Mouse (Mus musculus) forebrain, embryonic 14.5 days (tissue): ENCODE data around the gene Btbd2. TPM values are rescaled to one million over a fixed set of nuclear protein-coding genes. Genes with fewer than 3 reads are reported as not detected.
"Not testable (repeated sequence)": the region's sequence is repeated elsewhere in the genome, so short reads cannot be mapped to it uniquely, and the experiment has no call there.

Experiments
- ATAC-seq: fragments of 200-750 bp; cut with Nextera tagmentation; 2 replicates; pipeline ENCODE4 v1.8.0; 2017; ENCODE audit warnings: mild to moderate bottlenecking, moderate library complexity
- DNase-seq: peaks from one replicate; pipeline ENCODE4 v3.0.0-alpha.2; 2015; ENCODE audit warnings: low spot score
- H3K27ac ChIP-seq: fragments of 300-500 bp; sonication (generic); 2 replicates; pipeline ENCODE4 v1.5.1; 2014; ENCODE audit warnings: low read depth, mild to moderate bottlenecking, control low read depth, low read length, moderate library complexity
- H3K27me3 ChIP-seq: fragments of 300-500 bp; sonication (generic); replicated peaks from 2 replicates; pipeline ENCODE4 v1.6.1; 2014; ENCODE audit warnings: low read length, control low read depth, mixed read lengths; ENCODE audit not compliant: control insufficient read depth, insufficient read depth
- H3K36me3 ChIP-seq: fragments of 300-500 bp; sonication (generic); 2 replicates; pipeline ENCODE4 v1.6.1; 2014; ENCODE audit warnings: low read length, control low read depth; ENCODE audit not compliant: control insufficient read depth, insufficient read depth
- H3K4me1 ChIP-seq: fragments of 300-500 bp; sonication (generic); 2 replicates; pipeline ENCODE4 v1.6.1; 2014; ENCODE audit warnings: antibody characterized with exemption, low read length, control low read depth; ENCODE audit not compliant: control insufficient read depth, insufficient read depth
- H3K4me2 ChIP-seq: fragments of 300-500 bp; sonication (generic); 2 replicates; pipeline ENCODE4 v1.6.1; 2014; ENCODE audit warnings: mild to moderate bottlenecking, control low read depth, low read length
- H3K4me3 ChIP-seq: fragments of 300-500 bp; sonication (generic); 2 replicates; pipeline ENCODE4 v1.5.1; 2014; ENCODE audit warnings: low read depth, low read length, control low read depth
- H3K9ac ChIP-seq: fragments of 300-500 bp; sonication (generic); 2 replicates; pipeline ENCODE4 v1.6.1; 2014; ENCODE audit warnings: mild to moderate bottlenecking, low read length, control low read depth, moderate library complexity
- H3K9me3 ChIP-seq: fragments of 300-500 bp; sonication (generic); replicated peaks from 2 replicates; pipeline ENCODE4 v1.6.1; 2016; ENCODE audit warnings: low read length, control low read depth, mixed read lengths; ENCODE audit not compliant: control insufficient read depth
- WGBS: fragments of 180-500 bp; shearing (Covaris S2); extraction: QIAGEN DNeasy Blood & Tissue Kit; methylation state at CpG from one replicate; pipeline ENCODE4 v1.1.7; 2014; 5-methylcytosine and 5-hydroxymethylcytosine counted together
- polyA plus RNA-seq: library from polyadenylated mRNA; unstranded; fragments of >200 nt; fragmentation: Nextera tagmentation; extraction: Ambion mirVana; gene quantifications from 2 replicates; pipeline ENCODE4 v1.2.1, GENCODE M21; 2014

The Btbd2 gene
- polyA plus RNA-seq, 1 experiment from 2014 or later, result 42.6 TPM

DNA sequence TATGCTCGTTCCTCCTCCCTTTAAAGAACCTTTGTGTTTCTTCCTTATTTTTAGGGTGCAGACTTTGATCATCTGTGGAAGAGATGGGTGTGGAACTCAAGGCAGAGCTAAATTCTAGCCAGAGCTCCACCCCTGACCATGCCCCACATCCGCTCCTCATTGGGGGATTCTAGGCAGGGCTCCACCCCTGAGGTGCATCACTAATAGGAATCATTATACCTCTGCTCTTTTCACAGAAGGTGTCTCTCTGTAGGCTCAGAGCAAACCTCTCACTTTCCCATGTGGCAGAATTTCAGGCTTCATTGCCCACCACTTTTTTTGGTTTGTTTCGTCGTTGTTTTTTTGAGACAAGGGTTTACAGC, 2.0 kb upstream of the Btbd2 start:
- DNase-seq (no peak), ATAC-seq (no peak)
- Histone ChIP-seq H3K4me3 (no peak overlapping the region), H3K4me2 (no peak overlapping the region), H3K27me3 (no peaks in the 10 kb centered on the region), H3K4me1 (peaks cover 8% of the 10 kb centered on the region), H3K9ac (no peak overlapping the region), H3K36me3 (no peaks in the 10 kb centered on the region), H3K27ac (no peak overlapping the region), H3K9me3 (no peaks in the 10 kb centered on the region)
- WGBS, result 78% methylated on average over 4 of the region's 4 CpGs

- Histone ChIP-seq H3K4me2 (no peak overlapping the region), H3K27ac (no peak overlapping the region), H3K4me1 (peaks cover 8% of the 10 kb centered on the region), H3K27me3 (no peaks in the 10 kb centered on the region), H3K9ac (no peak overlapping the region), H3K36me3 (no peaks in the 10 kb centered on the region), H3K9me3 (no peaks in the 10 kb centered on the region), H3K4me3 (no peak overlapping the region)
- no peak for DNase-seq
- ATAC-seq, result no peak
- WGBS, result 89% methylated on average over 14 of the region's 14 CpGs
These were observed 1.4 kb upstream of the Btbd2 start for GRCm38 (mm10) chr10:80658194-80658840.

DNA sequence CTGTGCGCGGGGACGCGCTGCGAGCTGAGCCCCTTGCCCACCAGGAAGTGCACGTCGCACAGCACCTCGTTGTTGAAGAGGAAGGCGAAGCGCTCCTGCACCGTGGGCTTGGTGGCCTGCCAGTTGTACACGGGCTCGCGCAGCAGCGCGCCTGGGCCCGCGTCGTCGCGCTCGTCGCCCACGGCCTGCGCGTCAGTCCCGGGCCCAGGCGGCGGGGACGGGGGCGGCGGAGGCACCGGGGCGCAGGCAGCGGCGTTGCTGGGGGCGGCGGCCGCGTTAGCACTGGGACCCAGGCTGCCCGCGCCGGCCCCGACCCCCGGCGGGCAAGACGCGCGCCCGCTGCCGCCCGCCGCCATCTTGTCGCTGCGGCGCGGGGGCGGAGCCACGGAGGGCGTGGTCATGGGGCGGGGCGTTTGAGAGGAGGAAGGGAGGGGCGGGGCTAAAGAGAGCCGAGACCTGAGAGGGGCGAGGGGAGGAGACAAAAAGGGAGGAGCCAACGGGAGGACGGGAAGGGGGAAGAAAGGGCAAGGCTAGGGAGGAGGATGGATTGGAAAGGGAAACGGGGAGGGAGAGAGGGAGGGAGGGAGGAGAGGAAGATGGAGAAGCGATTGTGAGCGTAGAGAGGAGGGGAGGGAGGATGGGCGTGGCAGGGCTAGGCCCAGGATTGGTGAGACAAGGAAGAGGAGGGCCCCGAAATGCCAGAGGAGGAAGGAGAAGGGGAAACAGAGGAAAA, 575 bp downstream of the Btbd2 start:
- Histone ChIP-seq H3K4me1 (peaks cover 8% of the 10 kb centered on the region), H3K36me3 (peaks cover 3% of the 10 kb centered on the region; the same call in 1 of the 2 replicates), H3K4me2 (peak overlapping the region; percentile 92), H3K9ac (peak overlapping the region; percentile 96), H3K27ac (peak overlapping the region; percentile 93), H3K4me3 (peak overlapping the region; percentile 90), H3K27me3 (no peaks in the 10 kb centered on the region), H3K9me3 (no peaks in the 10 kb centered on the region)
- peak; percentile 99 for DNase-seq
- under 1% methylated on average over 71 of the region's 72 CpGs for WGBS
- ATAC-seq, result peak; percentile 87

- WGBS, result 4% methylated on average over 10 of the region's 12 CpGs
- Histone ChIP-seq H3K4me1 (peaks cover 8% of the 10 kb centered on the region), H3K36me3 (peaks cover 3% of the 10 kb centered on the region; the same call in 1 of the 2 replicates), H3K27ac (peak overlapping the region; percentile 93), H3K4me3 (peak overlapping the region; percentile 90), H3K27me3 (no peaks in the 10 kb centered on the region), H3K9me3 (no peaks in the 10 kb centered on the region), H3K4me2 (peak overlapping the region; percentile 92), H3K9ac (peak overlapping the region; percentile 96)
- no peak for DNase-seq
- ATAC-seq, result peak; percentile 45
These were observed 1.3 kb downstream of the Btbd2 start for GRCm38 (mm10) chr10:80655406-80656129.

DNA sequence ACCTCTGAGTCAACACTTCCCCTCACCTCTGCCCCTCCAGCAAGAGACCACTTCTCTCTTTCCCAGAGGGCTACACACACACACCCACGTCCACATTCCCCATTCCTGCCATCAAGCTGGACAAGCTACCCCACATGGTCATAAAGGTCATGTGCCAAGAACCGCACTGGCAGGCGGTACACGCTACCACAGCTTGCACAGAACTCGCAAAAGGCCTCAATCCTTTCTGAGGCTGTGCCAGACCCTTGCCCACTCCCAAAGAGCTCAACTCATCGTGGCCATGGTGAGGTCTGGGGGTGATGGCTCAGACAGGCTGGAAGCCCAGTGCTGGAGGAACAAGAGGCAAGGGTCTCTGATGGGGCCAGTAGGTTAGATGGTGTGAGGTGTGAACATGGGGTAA, 2.0 kb downstream of the Btbd2 start:
- no peaks in the 10 kb centered on the region for H3K9me3 ChIP-seq
- H3K4me2 ChIP-seq, result peak overlapping the region; percentile 92
- peaks cover 8% of the 10 kb centered on the region for H3K4me1 ChIP-seq
- WGBS, result 89% methylated on average over 6 of the region's 6 CpGs
- H3K27ac ChIP-seq, result no peak overlapping the region
- peak overlapping the region; percentile 90; the same call in 1 of the 2 replicates for H3K4me3 ChIP-seq
- H3K36me3 ChIP-seq, result peaks cover 3% of the 10 kb centered on the region; the same call in 1 of the 2 replicates
- ATAC-seq (no peak), DNase-seq (no peak)
- H3K27me3 ChIP-seq, result no peaks in the 10 kb centered on the region
- peak overlapping the region; percentile 96; the same call in 1 of the 2 replicates for H3K9ac ChIP-seq

- Histone ChIP-seq H3K4me2 (no peak overlapping the region), H3K4me3 (no peak overlapping the region), H3K27ac (no peak overlapping the region), H3K9me3 (no peaks in the 10 kb centered on the region), H3K27me3 (no peaks in the 10 kb centered on the region), H3K36me3 (peaks cover 4% of the 10 kb centered on the region; the same call in 1 of the 2 replicates), H3K4me1 (peaks cover 8% of the 10 kb centered on the region), H3K9ac (0 out of 2 replicates have a peak overlapping the region, but pooled peaks have one; percentile 21)
- DNase-seq (no peak), ATAC-seq (no peak)
- 90% methylated on average over 6 of the region's 6 CpGs for WGBS
These were observed 3.6 kb downstream of the Btbd2 start for GRCm38 (mm10) chr10:80653156-80653720.

GRCm38 (mm10) chr10:80650392-80650791, 6.5 kb downstream of the Btbd2 start:
- WGBS, result 93% methylated on average over 10 of the region's 10 CpGs
- Histone ChIP-seq H3K27ac (no peak overlapping the region), H3K9ac (no peak overlapping the region), H3K9me3 (no peaks in the 10 kb centered on the region), H3K27me3 (no peaks in the 10 kb centered on the region), H3K4me2 (no peak overlapping the region), H3K36me3 (peaks cover 29% of the 10 kb centered on the region), H3K4me3 (no peak overlapping the region), H3K4me1 (peaks cover 4% of the 10 kb centered on the region)
- DNase-seq, result no peak
- no peak for ATAC-seq

DNA sequence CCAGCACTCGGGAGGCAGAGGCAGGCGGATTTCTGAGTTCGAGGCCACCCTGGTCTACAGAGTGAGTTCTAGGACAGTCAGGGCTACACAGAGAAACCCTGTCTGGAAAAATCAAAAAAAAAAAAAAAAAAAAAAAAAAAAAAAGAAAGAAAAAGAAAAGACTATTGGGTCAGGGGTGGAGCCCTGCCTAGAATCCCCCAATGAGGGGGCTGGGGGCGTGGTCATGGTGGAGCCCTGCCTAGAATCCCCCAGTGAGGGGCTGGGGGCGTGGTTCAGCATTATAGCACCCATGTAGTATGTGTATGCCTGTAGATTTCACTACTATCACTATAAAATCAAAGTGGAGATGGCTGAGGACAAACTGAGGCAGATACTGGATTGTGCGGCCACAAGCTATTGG, 7.0 kb downstream of the Btbd2 start:
- H3K36me3 ChIP-seq, result peaks cover 34% of the 10 kb centered on the region
- DNase-seq, H3K4me3 ChIP-seq, H3K9me3 ChIP-seq, H3K27ac ChIP-seq, H3K27me3 ChIP-seq, H3K4me2 ChIP-seq, H3K9ac ChIP-seq, H3K4me1 ChIP-seq, ATAC-seq: not testable (repeated sequence)
- WGBS, result 92% methylated on average over 6 of the region's 6 CpGs
